Mouse (Mus musculus) hindbrain, embryonic 16.5 days (tissue): ENCODE data around the gene Zfp771. TPM values are rescaled to one million over a fixed set of nuclear protein-coding genes. Genes with fewer than 3 reads are reported as not detected.

ENCODE experiments used
- ATAC-seq: fragments of 200-750 bp; cut with Nextera tagmentation; 2 replicates; pipeline ENCODE4 v1.8.0; 2017; ENCODE audit warnings: moderate TSS enrichment, moderate library complexity
- H3K27ac ChIP-seq: fragments of 300-500 bp; sonication (generic); 2 replicates; pipeline ENCODE4 v1.5.1; 2014; ENCODE audit warnings: low read depth, mild to moderate bottlenecking, control low read depth, low read length, moderate library complexity
- H3K27me3 ChIP-seq: fragments of 300-500 bp; sonication (generic); replicated peaks from 2 replicates; pipeline ENCODE4 v1.6.1; 2014; ENCODE audit warnings: low read length; ENCODE audit not compliant: control insufficient read depth, insufficient read depth
- H3K36me3 ChIP-seq: fragments of 300-500 bp; sonication (generic); 2 replicates; pipeline ENCODE4 v1.6.1; 2014; ENCODE audit warnings: mild to moderate bottlenecking, low read length, moderate library complexity, mixed read lengths; ENCODE audit not compliant: control insufficient read depth, insufficient read depth
- H3K4me1 ChIP-seq: fragments of 300-500 bp; sonication (generic); 2 replicates; pipeline ENCODE4 v1.6.1; 2014; ENCODE audit warnings: low read depth, low read length; ENCODE audit not compliant: control insufficient read depth, insufficient read depth
- H3K4me2 ChIP-seq: fragments of 300-500 bp; sonication (generic); 2 replicates; pipeline ENCODE4 v1.6.1; 2014; ENCODE audit warnings: mild to moderate bottlenecking, low read length, control low read depth, moderate library complexity
- H3K4me3 ChIP-seq: fragments of 300-500 bp; sonication (generic); 2 replicates; pipeline ENCODE4 v1.5.1; 2014; ENCODE audit warnings: mild to moderate bottlenecking, low read length, control low read depth, moderate library complexity
- H3K9ac ChIP-seq: fragments of 300-500 bp; sonication (generic); 2 replicates; pipeline ENCODE4 v1.6.1; 2014; ENCODE audit warnings: low read depth, mild to moderate bottlenecking, control low read depth, low read length, moderate library complexity
- H3K9me3 ChIP-seq: fragments of 300-500 bp; sonication (generic); 2 replicates; pipeline ENCODE4 v1.6.1; 2014; ENCODE audit warnings: mild to moderate bottlenecking, low read length, moderate library complexity; ENCODE audit not compliant: control insufficient read depth
- WGBS: fragments of 180-500 bp; shearing (Covaris S2); extraction: QIAGEN DNeasy Blood & Tissue Kit; methylation state at CpG from one replicate; pipeline ENCODE4 v1.1.7; 2014; 5-methylcytosine and 5-hydroxymethylcytosine counted together
- polyA plus RNA-seq: library from polyadenylated mRNA; unstranded; fragments of >200 nt; fragmentation: Nextera tagmentation; extraction: Ambion mirVana; gene quantifications from 2 replicates; pipeline ENCODE4 v1.2.1, GENCODE M21; 2015

Zfp771 gene
- polyA plus RNA-seq, 1 experiment from 2014 or later = 82.6 TPM

DNA sequence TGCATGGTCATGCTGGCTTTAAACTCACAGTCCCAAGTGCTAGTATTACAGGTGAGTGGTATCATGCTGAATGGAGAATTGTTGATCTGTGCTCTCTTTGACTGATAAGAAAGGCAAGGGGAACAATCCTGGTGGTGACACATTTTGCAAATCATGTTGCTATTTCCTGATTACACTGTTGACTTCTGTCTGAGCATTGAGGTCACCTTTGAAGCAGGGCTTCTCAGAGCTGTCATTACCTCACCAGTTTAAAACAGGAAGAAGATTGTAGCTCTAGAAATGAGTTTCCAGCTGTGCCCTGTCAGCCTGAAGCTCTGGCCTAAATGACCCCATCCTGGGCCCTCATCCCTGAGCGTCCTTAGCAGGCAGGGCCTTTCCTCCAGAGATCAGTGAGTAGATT lies 43.9 kb downstream of the Zfp771 start:
- ATAC-seq = no peak
- no peak overlapping the region for H3K9ac ChIP-seq
- no peaks in the 10 kb centered on the region for H3K4me1 ChIP-seq
- 70% methylated on average over 1 of the region's 1 CpGs for WGBS
- H3K36me3 ChIP-seq = no peaks in the 10 kb centered on the region
- no peak overlapping the region for H3K27ac ChIP-seq
- H3K9me3 ChIP-seq = peaks cover 8% of the 10 kb centered on the region
- no peak overlapping the region for H3K4me2 ChIP-seq
- no peaks in the 10 kb centered on the region; the same call in 1 of the 2 replicates for H3K27me3 ChIP-seq
- no peak overlapping the region for H3K4me3 ChIP-seq

DNA sequence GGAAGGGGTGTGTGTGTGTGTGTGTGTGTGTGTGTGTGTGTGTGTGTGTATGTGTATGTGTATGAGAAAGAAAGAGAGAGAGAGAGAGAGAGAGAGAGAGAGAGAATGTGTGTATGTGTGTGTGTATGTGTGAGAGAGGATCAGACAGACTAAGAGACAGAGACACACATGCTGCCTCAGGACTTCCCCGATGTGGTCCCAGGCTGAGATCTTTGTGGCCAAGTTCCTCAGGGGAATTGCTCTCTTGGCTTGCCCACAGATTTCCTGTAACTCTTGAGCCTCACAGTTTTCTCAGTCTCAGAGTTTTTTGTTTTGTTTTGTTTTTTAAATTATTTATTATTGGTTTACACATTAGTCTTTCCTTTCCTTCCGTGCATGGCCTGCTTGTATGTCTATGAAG lies 45.2 kb downstream of the Zfp771 start:
- no peak overlapping the region for H3K4me2 ChIP-seq
- H3K36me3 ChIP-seq = no peaks in the 10 kb centered on the region
- ATAC-seq = no peak
- no peak overlapping the region for H3K9ac ChIP-seq
- H3K9me3 ChIP-seq = peaks cover 8% of the 10 kb centered on the region
- no peak overlapping the region for H3K4me3 ChIP-seq
- H3K4me1 ChIP-seq = no peaks in the 10 kb centered on the region
- WGBS = 85% methylated on average over 2 of the region's 2 CpGs
- H3K27me3 ChIP-seq = no peaks in the 10 kb centered on the region; the same call in 1 of the 2 replicates
- no peak overlapping the region for H3K27ac ChIP-seq

DNA sequence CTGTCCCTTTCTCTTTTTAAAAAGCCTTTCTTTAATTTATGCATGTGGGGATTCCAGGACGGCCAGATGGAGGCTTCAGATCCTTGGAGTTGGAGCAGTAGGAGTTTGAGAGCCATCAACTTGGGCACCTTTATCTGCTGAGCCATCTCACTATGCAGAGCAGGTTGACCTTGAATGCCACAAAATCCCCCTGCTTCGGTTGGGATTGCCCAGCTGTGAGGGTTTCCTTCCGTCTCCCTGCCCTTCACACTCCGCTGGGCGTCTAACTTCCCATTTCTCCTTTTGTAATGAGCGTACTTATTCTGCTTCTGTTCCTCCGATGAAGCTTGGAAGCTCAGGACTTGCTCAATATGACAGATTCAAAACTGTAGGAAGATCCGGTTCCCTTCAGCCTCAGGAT lies 46.1 kb downstream of the Zfp771 start:
- Histone ChIP-seq H3K27ac (no peak overlapping the region), H3K27me3 (no peaks in the 10 kb centered on the region; the same call in 1 of the 2 replicates), H3K36me3 (no peaks in the 10 kb centered on the region), H3K9me3 (peaks cover 8% of the 10 kb centered on the region), H3K4me3 (no peak overlapping the region), H3K9ac (no peak overlapping the region), H3K4me2 (no peak overlapping the region), H3K4me1 (no peaks in the 10 kb centered on the region)
- WGBS = 59% methylated on average over 8 of the region's 8 CpGs
- ATAC-seq = no peak

DNA sequence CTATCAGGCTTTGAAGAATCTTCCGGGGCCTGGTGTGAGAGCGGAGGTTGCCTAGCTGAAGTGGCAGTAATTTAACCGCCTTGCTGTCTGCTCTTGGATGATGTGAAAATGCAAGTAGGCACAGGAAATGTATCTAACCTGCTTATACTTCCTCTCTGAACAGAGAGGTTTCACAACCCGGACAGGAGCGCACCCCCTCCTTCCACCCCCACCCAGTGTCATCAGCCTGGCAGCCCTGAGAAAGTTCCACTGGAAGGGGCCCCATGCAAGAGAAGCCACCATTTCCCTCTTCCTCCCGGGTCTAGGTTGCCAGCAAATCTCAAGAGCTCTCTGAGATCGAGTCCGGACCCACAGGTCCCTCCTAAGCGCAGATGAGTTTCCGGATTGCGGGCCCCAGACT lies 52.0 kb downstream of the Zfp771 start, which contains the start of gene Itgal:
TSS of gene Itgal (plus strand) at position 163 of the 400 bp plus-strand sequence.
- Histone ChIP-seq H3K4me2 (no peak within 1 kb of the TSS), H3K27me3 (no peaks in the 10 kb centered on the region; the same call in 1 of the 2 replicates), H3K36me3 (no peaks in the 10 kb centered on the region), H3K9me3 (no peaks in the 10 kb centered on the region), H3K27ac (no peak within 1 kb of the TSS), H3K4me3 (no peak within 1 kb of the TSS), H3K4me1 (no peaks in the 10 kb centered on the region), H3K9ac (no peak within 1 kb of the TSS)
- no peak for ATAC-seq
- 87% methylated on average over 11 of the region's 11 CpGs for WGBS

DNA sequence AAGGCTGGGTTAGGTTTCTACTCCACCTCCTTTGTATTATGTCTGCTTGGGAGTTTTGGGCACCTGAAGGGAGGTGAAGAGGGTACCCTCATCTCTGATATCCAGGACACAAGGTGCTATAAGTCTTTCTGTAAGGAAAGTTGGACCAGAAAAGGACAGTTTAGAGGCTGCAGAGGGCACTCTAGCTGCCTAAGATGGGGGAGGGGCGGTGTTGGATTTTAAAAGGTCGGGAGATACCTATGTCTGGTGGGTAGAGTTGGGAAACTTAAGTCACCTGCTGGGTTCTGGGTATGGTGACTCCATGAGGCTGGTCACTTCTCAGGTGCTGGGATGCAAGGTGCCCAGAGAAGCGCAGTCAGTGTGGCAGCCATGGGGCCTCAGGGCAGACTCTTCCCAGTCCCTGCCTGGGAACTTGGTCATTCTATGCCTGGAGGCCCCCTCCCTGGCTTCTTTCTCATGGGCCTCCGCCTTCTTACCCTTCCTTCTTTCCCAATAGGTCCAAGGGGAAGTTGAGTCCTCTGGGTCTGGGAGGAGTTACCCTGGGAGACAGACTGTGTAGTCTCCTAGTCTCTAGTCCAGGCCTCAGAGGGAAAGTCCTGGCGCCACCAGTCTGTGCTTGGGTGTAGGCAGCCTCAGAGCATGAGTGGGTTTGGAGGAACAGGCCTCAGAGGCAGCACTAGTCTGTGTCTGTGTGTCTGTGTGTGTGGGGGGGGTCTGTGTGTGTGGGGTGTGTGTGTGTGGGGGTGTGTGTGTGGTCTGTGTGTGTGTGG lies 52.9 kb downstream of the Zfp771 start:
- H3K27me3 ChIP-seq = no peaks in the 10 kb centered on the region
- no peak overlapping the region for H3K9ac ChIP-seq
- WGBS = 86% methylated on average over 5 of the region's 5 CpGs
- H3K36me3 ChIP-seq = no peaks in the 10 kb centered on the region
- H3K27ac ChIP-seq = no peak overlapping the region
- no peaks in the 10 kb centered on the region for H3K9me3 ChIP-seq
- no peak overlapping the region for H3K4me3 ChIP-seq
- H3K4me2 ChIP-seq = no peak overlapping the region
- H3K4me1 ChIP-seq = no peaks in the 10 kb centered on the region
- ATAC-seq = no peak

DNA sequence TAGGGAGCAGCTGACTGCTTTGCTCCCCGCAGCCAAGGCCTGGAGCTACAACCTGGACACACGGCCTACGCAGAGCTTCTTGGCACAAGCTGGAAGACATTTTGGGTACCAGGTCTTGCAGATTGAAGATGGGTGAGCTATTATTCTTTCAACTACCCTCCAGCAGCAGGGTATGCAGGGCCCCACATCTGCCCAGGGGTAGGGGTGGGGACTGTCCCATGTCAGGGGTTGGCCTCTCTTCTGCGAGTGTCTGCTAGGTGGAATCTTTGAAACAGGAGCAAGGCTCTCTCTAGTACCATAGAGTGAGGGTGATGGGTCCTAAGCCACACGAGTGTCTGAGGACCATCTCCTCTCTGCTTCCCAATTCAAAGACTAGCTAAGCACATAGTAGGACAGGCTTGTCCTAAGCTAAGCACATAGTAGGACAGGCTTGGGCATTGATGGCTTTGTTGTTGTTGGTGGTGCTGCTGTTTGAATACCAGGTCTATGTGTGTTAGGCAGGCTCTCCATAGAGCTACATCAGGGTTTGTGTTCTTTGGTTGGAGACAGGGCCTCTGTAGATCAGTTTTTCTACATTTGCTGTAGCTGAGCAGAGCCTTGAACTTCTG lies 53.6 kb downstream of the Zfp771 start:
- 97% methylated on average over 4 of the region's 5 CpGs for WGBS
- no peak for ATAC-seq
- no peak overlapping the region for H3K9ac ChIP-seq
- no peak overlapping the region for H3K4me2 ChIP-seq
- H3K4me3 ChIP-seq = no peak overlapping the region
- no peak overlapping the region for H3K27ac ChIP-seq
- H3K9me3 ChIP-seq = no peaks in the 10 kb centered on the region
- no peaks in the 10 kb centered on the region for H3K27me3 ChIP-seq
- H3K4me1 ChIP-seq = no peaks in the 10 kb centered on the region
- H3K36me3 ChIP-seq = no peaks in the 10 kb centered on the region

Other genes with a start within 250 kb of the Zfp771 start
- 3.9 and 4.8 TPM in 2 replicates for gene Mvp, start 229.7 kb upstream of the Zfp771 start, polyA plus RNA-seq
- 0.31 TPM in 1 of 2 replicates, not detected in the other for gene Pagr1b, start 227.8 kb upstream of the Zfp771 start, polyA plus RNA-seq
- gene Pagr1a, start 226.9 kb upstream of the Zfp771 start, polyA plus RNA-seq = 26.9 and 55.8 TPM in 2 replicates
- 47.5 and 81.5 TPM in 2 replicates for gene Gm42742, start 223.2 kb upstream of the Zfp771 start, polyA plus RNA-seq
- gene Prrt2, start 223.1 kb upstream of the Zfp771 start, polyA plus RNA-seq = 71.4 and 84.6 TPM in 2 replicates
- 53.9 and 55.0 TPM in 2 replicates for gene Maz, start 217.2 kb upstream of the Zfp771 start, polyA plus RNA-seq
- gene Kif22, start 201.8 kb upstream of the Zfp771 start, polyA plus RNA-seq = 22.2 and 29.8 TPM in 2 replicates
- gene Zg16, start 156.9 kb upstream of the Zfp771 start, polyA plus RNA-seq = not detected in 2 replicates
- gene AI467606, start 152.9 kb upstream of the Zfp771 start, polyA plus RNA-seq = 2.2 and 2.4 TPM in 2 replicates
- gene Qprt, start 122.0 kb upstream of the Zfp771 start, polyA plus RNA-seq = 1.1 TPM in 2 replicates
- 0.07 TPM in 1 of 2 replicates, not detected in the other for gene Spn, start 106.5 kb upstream of the Zfp771 start, polyA plus RNA-seq
- gene Cd2bp2, start 48.2 kb upstream of the Zfp771 start, polyA plus RNA-seq = 70.4 and 72.7 TPM in 2 replicates
- gene Tbc1d10b, start 35.8 kb upstream of the Zfp771 start, polyA plus RNA-seq = 27.0 and 29.1 TPM in 2 replicates
- gene Mylpf, start 35.4 kb upstream of the Zfp771 start, polyA plus RNA-seq = 3.5 and 47.0 TPM in 2 replicates
- 42.7 and 49.1 TPM in 2 replicates for gene Zfp553, start 11.2 kb upstream of the Zfp771 start, polyA plus RNA-seq
- 12.1 and 12.3 TPM in 2 replicates for gene Sept1, start 11.1 kb upstream of the Zfp771 start, polyA plus RNA-seq
- 118 and 122 TPM in 2 replicates for gene Dctpp1, start 16.4 kb downstream of the Zfp771 start, polyA plus RNA-seq
- 54.2 and 58.9 TPM in 2 replicates for gene Sephs2, start 29.8 kb downstream of the Zfp771 start, polyA plus RNA-seq
- 0.26 and 0.44 TPM in 2 replicates for gene Itgal, start 52.0 kb downstream of the Zfp771 start, polyA plus RNA-seq
- gene Zfp768, start 101.3 kb downstream of the Zfp771 start, polyA plus RNA-seq = 16.3 and 17.4 TPM in 2 replicates
- gene Zfp747, start 131.8 kb downstream of the Zfp771 start, polyA plus RNA-seq = 8.7 and 9.3 TPM in 2 replicates
- gene 9130019O22Rik, start 142.9 kb downstream of the Zfp771 start, polyA plus RNA-seq = 3.9 and 4.5 TPM in 2 replicates
- gene E430018J23Rik, start 149.4 kb downstream of the Zfp771 start, polyA plus RNA-seq = 4.6 and 5.4 TPM in 2 replicates
- 4.0 and 4.1 TPM in 2 replicates for gene Zfp764, start 162.5 kb downstream of the Zfp771 start, polyA plus RNA-seq
- 27.4 and 29.1 TPM in 2 replicates for gene Zfp688, start 177.8 kb downstream of the Zfp771 start, polyA plus RNA-seq
- gene Zfp689, start 204.9 kb downstream of the Zfp771 start, polyA plus RNA-seq = 13.2 and 15.9 TPM in 2 replicates
- gene Prr14, start 215.3 kb downstream of the Zfp771 start, polyA plus RNA-seq = 29.0 and 35.2 TPM in 2 replicates
- gene Fbrs, start 234.9 kb downstream of the Zfp771 start, polyA plus RNA-seq = 10.2 and 12.6 TPM in 2 replicates